Mouse (Mus musculus): ENCODE measurements around the gene Cldn34c3. TPM values are rescaled to one million over a fixed set of nuclear protein-coding genes. Genes with fewer than 3 reads are reported as not detected.
"Not testable (repeated sequence)": the region's sequence is repeated elsewhere in the genome, so short reads cannot be mapped to it uniquely, and the experiment has no call there.

Gene Cldn34c3
- not detected for total RNA-seq (2022)

GRCm38 (mm10) chrX:123793365-123793764 lies at the start of gene Cldn34c3:
Cldn34c3 (plus strand) TSS chrX:123793665.
- DNase-seq (ENCODE audit: low spot score in 2 of 2), result not testable (repeated sequence)

Other genes with a start within 250 kb of the Cldn34c3 start
- gene Cldn34c2, start 212.0 kb upstream of the Cldn34c3 start, total RNA-seq (2022), result 1 to 10 TPM in 2 of 4 experiments, not detected in 2; 1.1 to 3.8 TPM
- gene Gm17467, start 88.9 kb upstream of the Cldn34c3 start, total RNA-seq (2022), result not detected